Mouse (Mus musculus) ES-Bruce4 (cell line): Measurements from ENCODE around the gene Vmn2r28. TPM values are rescaled to one million over a fixed set of nuclear protein-coding genes. Genes with fewer than 3 reads are reported as not detected.
"Not testable (repeated sequence)": the region's sequence is repeated elsewhere in the genome, so short reads cannot be mapped to it uniquely, and the experiment has no call there.

Source experiments
- H3K27ac ChIP-seq: 2 replicates; pipeline ENCODE4 v1.5.1; 2012; ENCODE audit warnings: low read length, inconsistent platforms; ENCODE audit not compliant: insufficient read depth
- H3K27me3 ChIP-seq: 2 replicates; pipeline ENCODE4 v1.6.1; 2012; ENCODE audit warnings: mild to moderate bottlenecking, low read length, inconsistent platforms; ENCODE audit not compliant: control insufficient read depth, poor library complexity, insufficient read depth, severe bottlenecking
- H3K36me3 ChIP-seq: 2 replicates; pipeline ENCODE4 v1.6.1; 2012; ENCODE audit warnings: inconsistent platforms, mild to moderate bottlenecking, low read length, moderate library complexity; ENCODE audit not compliant: control insufficient read depth, poor library complexity, insufficient read depth, severe bottlenecking
- H3K4me1 ChIP-seq: one replicate; pipeline ENCODE4 v1.8.1; 2011; ENCODE audit warnings: low read length; ENCODE audit not compliant: control insufficient read depth, insufficient read depth
- H3K4me3 ChIP-seq: 2 replicates; pipeline ENCODE4 v1.5.1; 2011; ENCODE audit warnings: low read depth, mild to moderate bottlenecking, low read length
- H3K9ac ChIP-seq: 2 replicates; pipeline ENCODE4 v1.6.1; 2012; ENCODE audit warnings: low read depth, mild to moderate bottlenecking, inconsistent platforms; ENCODE audit not compliant: poor library complexity, severe bottlenecking
- H3K9me3 ChIP-seq: replicated peaks from 2 replicates; pipeline ENCODE4 v1.6.1; 2012; ENCODE audit warnings: mild to moderate bottlenecking, low read length, inconsistent platforms; ENCODE audit not compliant: control insufficient read depth, poor library complexity, insufficient read depth, severe bottlenecking
- CTCF ChIP-seq: IDR thresholded peaks from one replicate; pipeline ENCODE4 v1.8.1; 2011; ENCODE audit warnings: low read depth, low read length
- EP300 ChIP-seq: IDR thresholded peaks from 2 replicates; pipeline ENCODE4 v1.6.1; 2011; ENCODE audit warnings: low read depth, low read length; ENCODE audit not compliant: insufficient read depth
- POLR2A ChIP-seq: IDR thresholded peaks from one replicate; pipeline ENCODE4 v1.8.1; 2011; ENCODE audit warnings: low read length; ENCODE audit not compliant: insufficient read depth
- polyA plus RNA-seq: library from polyadenylated mRNA; stranded (reverse); fragments of >200 nt; gene quantifications from 2 replicates; pipeline ENCODE4 v1.2.4, GENCODE M21; 2011; ENCODE audit warnings: low read depth; ENCODE audit not compliant: missing spikeins, insufficient read depth, insufficient read length

Vmn2r28 gene
- polyA plus RNA-seq: not detected in 2 replicates

DNA sequence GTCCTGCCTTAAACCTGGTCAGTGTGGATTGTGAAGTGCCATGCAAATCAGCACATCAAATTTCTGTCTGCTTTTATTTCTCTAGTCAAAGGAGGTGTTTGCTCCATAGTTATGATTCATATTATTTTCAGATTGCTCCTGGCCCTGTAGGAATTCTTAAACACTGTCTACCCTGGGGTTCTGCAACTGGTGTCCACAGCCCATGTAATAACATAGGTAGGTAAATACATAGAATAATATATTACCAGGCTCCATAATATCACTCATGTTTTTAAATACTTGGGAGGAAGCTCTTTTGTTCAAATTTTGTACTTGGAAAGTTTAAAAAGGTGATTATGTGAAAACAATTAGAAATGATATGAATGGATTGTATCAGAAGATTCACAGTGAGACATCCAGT is at the start of gene Vmn2r28:
TSS of gene Vmn2r28 (minus strand) at position 101 of the 400 bp plus-strand sequence.
- H3K36me3 ChIP-seq, H3K4me1 ChIP-seq, H3K27me3 ChIP-seq, H3K9me3 ChIP-seq, H3K27ac ChIP-seq, H3K4me3 ChIP-seq, H3K9ac ChIP-seq: not testable (repeated sequence)

GRCm38 (mm10) chr7:5540770-5541436 is 47.1 kb upstream of the Vmn2r28 start:
- not testable (repeated sequence) for H3K4me1 ChIP-seq

DNA sequence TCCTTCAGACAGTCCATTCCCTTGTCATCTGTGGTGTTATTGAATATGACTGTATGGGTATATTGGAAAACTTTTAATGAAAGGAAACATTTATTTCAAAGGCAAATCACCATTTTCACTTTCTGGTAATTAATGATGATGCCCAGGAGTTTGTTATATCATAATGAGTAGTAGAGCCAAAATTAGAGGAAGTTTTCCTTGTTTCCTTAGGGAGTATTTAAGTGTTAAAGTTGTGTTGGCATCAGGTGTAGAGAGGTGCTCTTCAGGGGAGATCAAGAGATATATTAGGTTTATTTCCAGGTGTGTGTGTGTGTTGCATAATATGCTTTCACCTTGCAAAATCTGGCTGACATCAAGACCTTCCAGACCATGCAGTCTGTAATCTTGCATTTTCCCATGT is 37.1 kb downstream of the Vmn2r28 start, which contains the start of gene Vmn1r59:
TSS of gene Vmn1r59 (minus strand) at position 101 of the 400 bp plus-strand sequence.
- Histone ChIP-seq H3K27ac (no peak within 1 kb of the TSS), H3K36me3 (no peaks in the 10 kb centered on the region), H3K27me3 (no peaks in the 10 kb centered on the region), H3K9ac (no peak within 1 kb of the TSS), H3K4me3 (no peak within 1 kb of the TSS), H3K4me1 (no peaks in the 10 kb centered on the region), H3K9me3 (0 out of 2 replicates have a peak, but pooled peaks cover 4% of the 10 kb centered on the region)
- TF ChIP-seq EP300 (no peak), POLR2A (no peak), CTCF (no peak)

More at GRCm38 (mm10) chr7:5540770-5541436, 47.1 kb upstream of the Vmn2r28 start:
- not testable (repeated sequence) for H3K9me3 ChIP-seq, H3K27ac ChIP-seq, H3K4me3 ChIP-seq, H3K9ac ChIP-seq, H3K27me3 ChIP-seq, H3K36me3 ChIP-seq

DNA sequence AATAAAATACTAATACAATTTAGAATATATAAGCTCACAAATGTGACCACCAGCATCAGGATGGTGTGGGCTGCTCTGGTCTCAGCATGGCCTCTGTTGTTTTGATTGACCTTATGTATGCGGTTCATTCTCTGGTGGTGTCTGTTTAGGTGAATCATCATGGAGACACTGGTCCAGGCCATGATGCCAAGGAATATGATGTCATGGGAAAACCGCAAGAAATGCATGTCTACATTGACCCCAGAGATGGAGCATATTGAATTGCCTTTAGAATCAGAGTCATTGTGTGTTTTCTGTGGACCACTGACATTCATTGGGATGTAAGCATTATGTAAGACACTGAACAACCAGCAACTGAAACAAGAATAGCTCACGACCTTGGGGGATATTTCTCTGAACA is 39.7 kb downstream of the Vmn2r28 start:
- not testable (repeated sequence) for H3K9me3 ChIP-seq

DNA sequence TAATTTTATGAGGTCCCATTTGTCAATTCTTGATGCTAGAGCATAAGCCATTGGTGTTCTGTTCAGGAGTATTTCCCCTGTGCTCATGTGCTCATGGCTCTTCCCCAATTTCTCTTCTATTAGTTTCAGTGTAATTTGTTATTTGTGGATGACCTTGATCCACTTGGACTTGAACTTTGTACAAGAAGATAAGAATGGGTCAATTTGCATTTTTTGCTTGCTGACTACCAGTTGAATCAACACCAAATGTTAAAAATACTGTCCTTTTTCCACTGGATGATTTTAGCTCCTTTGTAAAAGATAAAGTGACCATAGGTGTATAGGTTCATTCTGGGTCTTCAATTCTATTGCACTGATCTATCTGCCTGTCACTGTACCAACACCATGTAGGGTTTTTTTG is 45.1 kb downstream of the Vmn2r28 start:
- Histone ChIP-seq H3K4me1 (no peaks in the 10 kb centered on the region), H3K4me3 (no peak overlapping the region), H3K9me3 (no peaks in the 10 kb centered on the region), H3K27me3 (no peaks in the 10 kb centered on the region), H3K9ac (no peak overlapping the region), H3K27ac (no peak overlapping the region), H3K36me3 (no peaks in the 10 kb centered on the region)
- TF ChIP-seq CTCF (no peak), POLR2A (no peak), EP300 (no peak)

More for the DNA sequence above, 39.7 kb downstream of the Vmn2r28 start:
- H3K27me3 ChIP-seq, H3K27ac ChIP-seq, H3K4me3 ChIP-seq, H3K9ac ChIP-seq, H3K4me1 ChIP-seq, H3K36me3 ChIP-seq: not testable (repeated sequence)

Other genes starting within 250 kb of the Vmn2r28 start
- gene Gm5065, start 143.4 kb downstream of the Vmn2r28 start, polyA plus RNA-seq: not detected in 2 replicates
- gene Nlrp2, start 142.9 kb downstream of the Vmn2r28 start, polyA plus RNA-seq: not detected in 2 replicates
- gene Vmn1r58, start 80.6 kb downstream of the Vmn2r28 start, polyA plus RNA-seq: not detected in 2 replicates
- gene Vmn1r59, start 37.2 kb downstream of the Vmn2r28 start, polyA plus RNA-seq: not detected in 2 replicates
- not detected in 2 replicates for gene Vmn1r60, start 53.4 kb upstream of the Vmn2r28 start, polyA plus RNA-seq
- 0.12 TPM in 1 of 2 replicates, not detected in the other for gene Vmn1r61, start 119.3 kb upstream of the Vmn2r28 start, polyA plus RNA-seq
- gene Vmn1r62, start 179.7 kb upstream of the Vmn2r28 start, polyA plus RNA-seq: not detected in 2 replicates